Mouse (Mus musculus) midbrain, embryonic 10.5 days (tissue): Measurements from ENCODE around the gene Atp6v1e2. TPM values are rescaled to one million over a fixed set of nuclear protein-coding genes. Genes with fewer than 3 reads are reported as not detected.

Source experiments
- DNase-seq: peaks from one replicate; pipeline ENCODE4 v3.0.0-alpha.2; 2017; ENCODE audit warnings: low spot score
- H3K27ac ChIP-seq: fragments of 300-500 bp; sonication (generic); replicated peaks from 2 replicates; pipeline ENCODE4 v1.5.1; 2016; ENCODE audit warnings: mild to moderate bottlenecking
- H3K27me3 ChIP-seq: fragments of 300-500 bp; sonication (generic); 2 replicates; pipeline ENCODE4 v1.6.1; 2016; ENCODE audit warnings: low read depth, mild to moderate bottlenecking; ENCODE audit not compliant: poor library complexity, severe bottlenecking
- H3K36me3 ChIP-seq: fragments of 300-500 bp; sonication (generic); 2 replicates; pipeline ENCODE4 v1.6.1; 2016; ENCODE audit warnings: mild to moderate bottlenecking, moderate library complexity
- H3K4me1 ChIP-seq: fragments of 300-500 bp; sonication (generic); 2 replicates; pipeline ENCODE4 v1.6.1; 2016
- H3K4me3 ChIP-seq: fragments of 300-500 bp; sonication (generic); 2 replicates; pipeline ENCODE4 v1.5.1; 2016; ENCODE audit warnings: mild to moderate bottlenecking, moderate library complexity
- H3K9me3 ChIP-seq: fragments of 300-500 bp; sonication (generic); replicated peaks from 2 replicates; pipeline ENCODE4 v1.6.1; 2016; ENCODE audit warnings: mild to moderate bottlenecking
- WGBS: fragments of 180-500 bp; shearing (Covaris S2); methylation state at CpG from one replicate; pipeline ENCODE4 v1.1.7; 2016; 5-methylcytosine and 5-hydroxymethylcytosine counted together
- polyA plus RNA-seq: library from polyadenylated mRNA; unstranded; fragments of >200 nt; fragmentation: Nextera tagmentation; extraction: Ambion mirVana; gene quantifications from 2 replicates; pipeline ENCODE4 v1.2.1, GENCODE M21; 2016

Gene Atp6v1e2
- polyA plus RNA-seq, 1 experiment from 2014 or later: not detected

DNA sequence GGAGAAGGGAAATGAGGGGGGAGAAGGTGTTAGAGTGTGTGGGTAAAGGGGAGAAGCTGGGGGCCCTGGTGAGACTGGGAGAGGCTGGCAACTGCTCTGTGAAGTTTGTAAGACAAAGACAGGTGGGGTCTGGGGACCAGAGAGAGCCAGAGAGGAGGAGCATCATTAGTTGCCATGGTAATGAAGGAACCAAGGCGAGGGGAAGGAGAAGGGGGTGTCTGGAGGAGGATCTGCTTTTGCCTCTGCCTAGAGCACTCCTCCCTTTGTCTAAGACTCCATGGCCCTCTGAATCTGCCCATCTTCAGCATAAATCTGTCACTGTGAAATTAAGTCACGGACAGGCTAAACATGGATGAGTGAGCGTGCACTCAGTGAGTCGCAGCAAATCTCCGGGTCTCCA, 14.8 kb downstream of the Atp6v1e2 start:
- Histone ChIP-seq H3K27me3 (peaks cover 20% of the 10 kb centered on the region), H3K9me3 (no peaks in the 10 kb centered on the region), H3K27ac (no peak overlapping the region), H3K36me3 (no peaks in the 10 kb centered on the region), H3K4me1 (peaks cover 22% of the 10 kb centered on the region), H3K4me3 (no peak overlapping the region)
- 29% methylated on average over 5 of the region's 5 CpGs for WGBS
- DNase-seq: no peak

DNA sequence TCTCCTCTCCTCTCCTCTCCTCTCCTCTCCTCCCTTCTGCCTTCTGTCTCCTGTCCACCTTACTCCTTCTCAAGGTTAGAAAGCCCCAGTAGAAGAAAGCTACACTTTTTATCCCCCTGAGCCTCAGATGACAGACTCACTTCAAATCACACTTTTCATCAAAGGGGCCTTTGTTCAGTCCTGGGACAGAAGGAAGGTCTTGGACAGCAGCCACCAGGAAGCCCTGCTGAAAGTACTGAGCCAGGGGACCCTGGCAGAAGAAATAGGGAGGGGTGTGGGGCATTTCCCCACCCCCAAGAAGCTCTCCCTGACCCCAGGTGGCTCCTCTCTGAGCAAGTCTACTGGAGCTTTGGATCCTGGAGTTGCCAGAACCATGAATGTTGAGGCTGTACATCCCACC, 17.7 kb downstream of the Atp6v1e2 start:
- no peak for DNase-seq
- Histone ChIP-seq H3K4me1 (peaks cover 12% of the 10 kb centered on the region), H3K9me3 (peaks cover 9% of the 10 kb centered on the region), H3K27me3 (peaks cover 9% of the 10 kb centered on the region; the same call in 1 of the 2 replicates), H3K4me3 (no peak overlapping the region), H3K36me3 (no peaks in the 10 kb centered on the region), H3K27ac (no peak overlapping the region)

DNA sequence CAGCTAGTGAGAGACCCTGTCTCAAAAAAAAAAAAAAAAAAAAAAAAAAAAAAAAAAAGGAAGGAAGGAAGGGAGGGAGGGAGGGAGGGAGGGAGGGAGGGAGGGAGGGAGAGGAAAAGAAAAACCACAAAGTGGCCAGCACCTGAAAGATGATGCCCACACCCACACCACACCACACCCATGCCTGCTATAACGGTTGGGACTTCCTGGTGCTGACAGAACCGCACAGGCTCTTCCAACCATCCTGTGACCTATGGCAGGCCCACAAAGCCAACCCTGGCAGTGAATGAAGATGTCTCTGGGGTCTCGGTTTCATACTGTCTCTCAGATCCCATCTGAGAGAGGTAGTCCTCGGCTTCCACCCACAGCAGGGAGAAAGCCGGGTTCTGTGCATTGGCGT, 18.3 kb downstream of the Atp6v1e2 start:
- H3K27me3 ChIP-seq: peaks cover 6% of the 10 kb centered on the region; the same call in 1 of the 2 replicates
- no peak overlapping the region for H3K27ac ChIP-seq
- 90% methylated on average over 6 of the region's 6 CpGs for WGBS
- DNase-seq: no peak
- H3K4me1 ChIP-seq: peaks cover 12% of the 10 kb centered on the region
- no peaks in the 10 kb centered on the region for H3K36me3 ChIP-seq
- no peak overlapping the region for H3K4me3 ChIP-seq
- peaks cover 9% of the 10 kb centered on the region for H3K9me3 ChIP-seq

DNA sequence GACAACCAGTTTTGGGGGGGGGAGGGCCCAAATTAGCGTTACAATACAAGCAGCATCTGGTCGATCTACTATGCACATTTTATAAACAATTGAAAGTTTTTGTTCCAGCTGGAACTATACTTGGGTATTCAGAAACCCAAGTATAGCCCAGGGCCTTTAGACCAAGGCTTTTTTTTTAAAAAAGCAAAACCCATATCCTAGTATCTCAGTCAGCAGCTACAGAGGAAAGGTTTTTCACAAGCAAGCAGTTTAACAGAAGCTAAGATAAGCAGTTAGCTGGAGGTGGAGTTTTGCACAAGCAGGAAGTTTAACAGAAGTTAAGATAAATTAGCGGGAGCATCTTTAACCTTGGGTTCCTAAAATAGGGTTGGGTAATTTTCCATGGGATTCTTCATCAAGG, 20.9 kb downstream of the Atp6v1e2 start:
- no peaks in the 10 kb centered on the region for H3K27me3 ChIP-seq
- H3K36me3 ChIP-seq: no peaks in the 10 kb centered on the region
- H3K4me1 ChIP-seq: no peaks in the 10 kb centered on the region
- 94% methylated on average over 3 of the region's 3 CpGs for WGBS
- no peak overlapping the region for H3K4me3 ChIP-seq
- H3K9me3 ChIP-seq: peaks cover 9% of the 10 kb centered on the region
- DNase-seq: no peak
- no peak overlapping the region for H3K27ac ChIP-seq

DNA sequence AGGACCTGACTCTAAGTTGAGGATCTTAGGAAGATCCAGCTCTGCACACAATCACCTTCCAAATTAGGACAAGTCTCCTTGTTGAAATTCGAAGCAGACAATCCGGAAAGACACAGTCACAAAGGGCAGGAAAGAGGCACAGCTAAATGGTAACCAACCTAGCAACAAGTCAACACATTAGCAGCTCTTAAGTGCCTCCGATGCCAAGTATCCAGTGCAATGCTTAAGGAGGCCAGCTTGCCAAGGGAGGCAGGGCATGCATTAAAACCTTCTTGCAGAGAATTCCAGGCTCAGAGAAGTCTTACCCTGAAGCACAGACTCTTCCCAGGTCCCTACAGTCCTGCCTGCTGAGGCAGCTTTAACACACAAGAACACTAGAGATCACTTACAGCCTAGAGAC, 23.0 kb downstream of the Atp6v1e2 start:
- 84% methylated on average over 3 of the region's 3 CpGs for WGBS
- no peak overlapping the region for H3K27ac ChIP-seq
- no peaks in the 10 kb centered on the region for H3K4me1 ChIP-seq
- no peak for DNase-seq
- no peaks in the 10 kb centered on the region for H3K36me3 ChIP-seq
- no peaks in the 10 kb centered on the region for H3K27me3 ChIP-seq
- peaks cover 9% of the 10 kb centered on the region for H3K9me3 ChIP-seq
- no peak overlapping the region for H3K4me3 ChIP-seq

DNA sequence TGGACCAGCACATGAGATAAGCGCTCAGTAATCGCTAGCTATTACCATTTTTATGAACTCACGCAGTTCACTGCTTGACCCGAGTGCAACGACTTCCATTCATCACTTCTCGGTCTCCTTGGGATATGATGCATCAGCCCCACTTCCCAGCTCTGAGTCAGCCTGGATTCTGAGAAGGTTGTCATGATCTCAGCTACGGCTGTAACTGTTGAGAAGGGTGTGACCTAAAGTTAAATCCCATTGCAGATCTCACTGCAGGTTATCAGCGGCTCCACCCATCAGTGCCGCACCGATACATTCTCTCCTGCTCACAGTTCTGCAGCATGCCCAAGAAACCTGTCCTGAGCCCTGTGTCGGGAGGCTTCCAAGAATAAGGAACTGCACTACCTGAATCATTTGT, 28.0 kb downstream of the Atp6v1e2 start:
- Histone ChIP-seq H3K4me3 (no peak overlapping the region), H3K9me3 (no peaks in the 10 kb centered on the region), H3K4me1 (no peaks in the 10 kb centered on the region), H3K27ac (no peak overlapping the region), H3K27me3 (no peaks in the 10 kb centered on the region), H3K36me3 (no peaks in the 10 kb centered on the region)
- no peak for DNase-seq
- WGBS: 93% methylated on average over 11 of the region's 11 CpGs

DNA sequence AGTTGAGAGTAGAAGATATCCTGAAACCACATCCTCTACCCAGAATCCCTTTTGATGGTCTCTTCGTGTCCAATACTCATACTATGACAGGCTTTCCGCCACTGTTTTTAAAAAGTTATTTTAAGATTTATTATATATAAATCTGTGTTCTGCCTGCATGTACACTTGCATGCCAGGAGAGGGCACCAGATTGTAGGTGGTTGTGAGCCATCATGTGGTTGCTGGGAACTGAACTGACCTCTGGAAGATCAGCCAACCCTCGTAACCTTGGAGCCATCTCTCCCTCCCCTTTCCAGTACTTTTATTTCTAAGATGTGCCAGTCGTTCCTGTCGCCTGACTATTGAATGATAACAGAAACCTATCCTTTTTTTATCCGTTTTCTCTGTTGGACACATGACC, 28.9 kb downstream of the Atp6v1e2 start:
- H3K9me3 ChIP-seq: no peaks in the 10 kb centered on the region
- no peaks in the 10 kb centered on the region for H3K36me3 ChIP-seq
- H3K27me3 ChIP-seq: no peaks in the 10 kb centered on the region
- H3K27ac ChIP-seq: no peak overlapping the region
- no peaks in the 10 kb centered on the region for H3K4me1 ChIP-seq
- no peak for DNase-seq
- 72% methylated on average over 6 of the region's 6 CpGs for WGBS
- no peak overlapping the region for H3K4me3 ChIP-seq

DNA sequence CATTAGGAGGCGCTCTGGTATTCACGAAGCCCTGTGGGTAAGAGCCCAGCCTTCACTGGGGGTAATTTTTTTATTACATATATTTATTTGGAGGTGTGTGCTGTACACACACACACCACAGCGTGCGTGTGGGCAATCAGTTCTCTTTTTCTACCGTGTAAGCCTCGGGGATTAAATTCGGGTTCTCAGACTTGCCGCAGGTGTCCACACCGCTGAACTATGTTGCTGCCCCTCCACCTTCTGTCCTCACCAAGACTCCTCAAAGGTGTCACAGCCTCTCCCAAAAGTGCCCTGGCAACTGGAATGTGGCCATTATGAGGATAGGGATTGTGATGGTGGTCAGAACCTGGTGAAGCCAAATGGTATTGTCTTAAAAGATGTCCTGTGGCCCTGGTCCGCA, 30.6 kb downstream of the Atp6v1e2 start, which contains the start of gene Tmem247:
Tmem247 (plus strand) TSS at position 301 of the 400 bp plus-strand sequence.
- 91% methylated on average over 10 of the region's 10 CpGs for WGBS

DNA sequence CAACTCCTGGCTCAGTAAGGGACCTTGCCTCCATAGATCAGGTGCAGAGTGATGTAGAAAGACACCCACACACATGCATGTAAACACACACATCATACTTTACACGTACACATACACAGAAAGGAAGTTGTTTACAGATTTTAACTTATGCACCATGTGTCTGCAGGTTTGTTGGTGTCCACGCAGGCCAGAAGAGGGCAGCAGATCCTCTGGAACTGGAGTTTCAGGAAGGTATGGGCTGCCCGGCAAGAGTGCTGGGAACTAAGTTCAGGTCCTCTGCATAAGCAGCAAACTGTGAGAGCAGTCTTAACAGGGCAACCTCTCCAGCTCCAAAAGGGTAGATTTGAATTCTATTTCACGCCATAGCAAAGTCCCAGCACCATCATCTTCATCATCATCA, 32.2 kb downstream of the Atp6v1e2 start:
- no peak for DNase-seq
- Histone ChIP-seq H3K9me3 (no peaks in the 10 kb centered on the region), H3K27me3 (no peaks in the 10 kb centered on the region), H3K36me3 (no peaks in the 10 kb centered on the region), H3K27ac (no peak overlapping the region), H3K4me3 (no peak overlapping the region), H3K4me1 (peaks cover 10% of the 10 kb centered on the region)
- WGBS: 80% methylated on average over 4 of the region's 4 CpGs

More for the DNA sequence above, 30.6 kb downstream of the Atp6v1e2 start, which contains the start of gene Tmem247:
- Histone ChIP-seq H3K36me3 (no peaks in the 10 kb centered on the region), H3K9me3 (no peaks in the 10 kb centered on the region), H3K27ac (no peak within 1 kb of the TSS), H3K4me3 (no peak within 1 kb of the TSS), H3K27me3 (no peaks in the 10 kb centered on the region), H3K4me1 (no peaks in the 10 kb centered on the region)
- no peak for DNase-seq

DNA sequence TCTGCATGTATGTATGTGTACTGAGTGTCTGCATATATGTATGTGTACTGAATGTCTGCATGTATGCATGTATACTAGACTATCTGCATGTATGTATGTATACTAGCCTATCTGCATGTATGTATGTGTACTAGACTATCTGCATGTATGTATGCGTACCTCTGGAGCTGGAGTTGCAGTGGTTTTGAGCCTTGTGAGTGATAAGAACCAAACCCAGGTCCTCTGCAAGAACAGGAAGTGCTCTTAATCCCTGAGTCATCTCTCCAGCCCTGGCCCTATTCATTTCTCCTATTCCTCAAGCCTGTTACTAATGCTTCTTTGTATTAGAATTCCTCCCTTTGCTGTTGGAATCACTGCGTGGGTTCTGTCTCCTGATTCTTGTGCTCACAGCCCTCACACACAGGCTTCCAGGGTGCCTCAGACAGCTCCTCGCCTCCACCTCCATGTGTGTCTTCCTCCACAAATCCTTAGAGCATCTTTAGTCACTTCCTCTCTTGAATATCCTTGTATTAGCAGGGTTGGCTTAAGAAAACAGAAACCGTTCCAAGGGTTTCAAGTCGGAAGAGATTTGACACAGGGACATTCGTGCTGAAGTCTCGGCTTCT, 34.6 kb downstream of the Atp6v1e2 start:
- no peaks in the 10 kb centered on the region for H3K9me3 ChIP-seq
- H3K27me3 ChIP-seq: no peaks in the 10 kb centered on the region
- H3K4me3 ChIP-seq: no peak overlapping the region
- peaks cover 10% of the 10 kb centered on the region for H3K4me1 ChIP-seq
- no peak overlapping the region for H3K27ac ChIP-seq
- H3K36me3 ChIP-seq: no peaks in the 10 kb centered on the region
- DNase-seq: no peak
- 84% methylated on average over 7 of the region's 7 CpGs for WGBS

DNA sequence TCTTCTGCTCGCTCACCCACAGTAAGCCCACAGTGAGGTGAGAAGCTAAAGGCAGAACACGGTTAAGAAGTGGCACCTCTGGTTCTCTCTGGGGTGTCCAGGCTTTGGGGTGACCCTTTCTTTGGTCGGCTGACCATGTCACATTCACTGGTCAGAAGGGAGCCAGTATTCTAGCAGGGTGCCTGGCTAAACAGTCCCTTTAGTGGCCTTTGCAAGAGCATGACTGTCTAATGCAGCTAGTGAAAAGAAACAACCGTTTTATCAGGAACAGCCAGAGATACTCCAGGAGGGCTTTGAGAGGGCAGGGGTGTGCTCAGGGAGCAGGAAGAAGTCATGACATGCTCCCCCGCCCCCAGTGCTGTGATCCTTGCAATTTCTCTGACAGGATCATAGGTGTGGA, 36.4 kb downstream of the Atp6v1e2 start:
- Histone ChIP-seq H3K27ac (no peak overlapping the region), H3K4me1 (peaks cover 10% of the 10 kb centered on the region), H3K4me3 (no peak overlapping the region), H3K27me3 (peaks cover 12% of the 10 kb centered on the region), H3K36me3 (no peaks in the 10 kb centered on the region), H3K9me3 (no peaks in the 10 kb centered on the region)
- DNase-seq: no peak
- 62% methylated on average over 5 of the region's 5 CpGs for WGBS

DNA sequence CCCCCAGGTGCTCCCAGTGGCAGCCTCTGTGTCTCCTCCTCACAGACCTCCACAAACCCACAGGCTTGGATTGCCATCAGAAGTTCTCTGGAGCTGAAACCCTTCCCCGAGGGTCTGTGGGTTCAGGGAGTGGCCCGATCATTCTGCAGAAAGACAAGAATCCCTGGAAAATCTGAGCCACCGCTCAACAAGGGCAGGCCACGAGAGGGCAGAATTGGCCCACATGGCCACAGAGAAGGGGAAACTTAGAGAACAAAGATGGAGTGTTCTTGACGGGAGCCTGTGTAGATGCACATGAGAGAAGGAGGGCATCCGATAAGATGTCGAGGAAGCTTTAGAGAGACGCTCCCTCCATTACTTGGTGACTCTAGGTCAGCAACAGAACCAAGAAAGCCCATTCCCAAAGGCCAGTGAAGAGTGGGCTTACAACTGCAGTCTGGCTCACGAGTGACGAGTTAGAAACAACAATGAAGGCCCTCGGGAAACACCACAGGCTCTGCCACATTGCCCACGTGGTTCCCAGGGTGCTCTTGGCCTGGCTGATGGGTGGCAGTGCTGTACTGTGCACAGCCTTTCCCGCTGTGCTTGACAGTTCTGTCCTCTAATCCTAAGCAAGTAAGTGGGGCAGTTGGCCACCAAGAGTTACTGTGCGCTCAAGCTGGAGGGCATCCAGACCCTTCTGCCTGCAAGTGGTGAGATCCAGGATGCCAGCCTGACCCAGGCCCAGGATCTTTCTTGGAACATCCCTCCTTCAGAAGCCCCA, 37.8 kb downstream of the Atp6v1e2 start:
- Histone ChIP-seq H3K9me3 (no peaks in the 10 kb centered on the region), H3K4me3 (no peak overlapping the region), H3K27ac (peak overlapping the region; percentile 46; the same call in 1 of the 2 replicates), H3K36me3 (no peaks in the 10 kb centered on the region), H3K27me3 (peaks cover 12% of the 10 kb centered on the region), H3K4me1 (peaks cover 21% of the 10 kb centered on the region)
- 83% methylated on average over 14 of the region's 14 CpGs for WGBS
- DNase-seq: peak; percentile 35

DNA sequence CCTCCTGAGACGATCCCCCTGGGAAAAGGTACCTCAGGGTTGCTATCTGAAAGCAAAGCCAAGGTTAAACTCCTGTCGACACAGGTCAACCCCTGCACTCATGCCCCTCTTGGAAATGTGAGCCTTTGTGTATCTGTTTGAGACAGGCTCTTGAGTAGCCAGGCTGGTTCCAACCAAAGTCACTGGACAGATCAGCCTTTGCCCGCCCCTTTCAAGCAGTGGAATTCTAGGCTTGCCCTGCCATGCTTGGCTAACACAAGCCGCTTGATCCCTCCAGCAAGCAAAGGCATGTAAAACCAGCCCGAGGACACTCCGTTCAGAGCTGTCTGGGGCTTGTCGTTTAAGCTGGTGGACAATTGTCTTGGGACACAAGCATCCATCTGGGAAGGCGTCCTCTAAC, 39.4 kb downstream of the Atp6v1e2 start:
- Histone ChIP-seq H3K4me1 (peaks cover 37% of the 10 kb centered on the region), H3K4me3 (no peak overlapping the region), H3K36me3 (no peaks in the 10 kb centered on the region), H3K9me3 (no peaks in the 10 kb centered on the region), H3K27ac (no peak overlapping the region), H3K27me3 (peaks cover 19% of the 10 kb centered on the region)
- WGBS: 73% methylated on average over 8 of the region's 8 CpGs
- no peak for DNase-seq
